Mouse (Mus musculus) spleen, adult 2 months (tissue): ENCODE measurements around the gene Derl3.

Experiments
- CTCF ChIP-seq: fragments of 200-500 bp; IDR thresholded peaks from 2 replicates; pipeline ENCODE4 v1.5.1; 2011; ENCODE audit warnings: mild to moderate bottlenecking, inconsistent platforms; ENCODE audit not compliant: insufficient read depth, insufficient read length, insufficient replicate concordance; ENCODE audit errors: extremely low read depth
- POLR2A ChIP-seq: fragments of 200-500 bp; IDR thresholded peaks from 2 replicates; pipeline ENCODE4 v1.6.1; 2011; ENCODE audit warnings: low read depth, low read length, inconsistent platforms

DNA sequence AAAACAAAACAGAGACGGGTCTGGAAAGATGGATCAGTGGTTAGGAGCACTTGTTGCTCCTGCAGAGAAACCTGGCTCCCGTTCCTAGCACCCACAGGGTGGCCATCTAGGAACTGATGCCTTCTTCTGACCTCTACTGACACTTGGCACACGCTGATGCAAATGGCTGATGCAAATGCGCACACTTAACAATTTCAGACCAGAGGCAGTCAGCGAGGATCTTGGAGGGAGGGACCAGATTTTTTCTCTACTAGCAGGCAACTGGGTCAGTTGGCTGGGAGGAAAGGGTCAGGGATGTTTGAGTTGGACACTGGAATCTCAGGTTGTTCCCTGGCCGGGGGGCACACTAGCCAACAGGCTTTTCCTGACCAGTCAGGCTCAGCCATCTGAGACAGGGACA is 39.7 kb downstream of the Derl3 start, which contains the start of gene Chchd10:
- TF ChIP-seq POLR2A (no peak), CTCF (no peak)
